Mouse (Mus musculus) adrenal gland, adult 18-20 months (tissue): ENCODE measurements around the gene Olfr575. TPM values are rescaled to one million over a fixed set of nuclear protein-coding genes. Genes with fewer than 3 reads are reported as not detected.

Source experiments
- DNase-seq, 2 experiments: peaks; one replicate each; pipeline ENCODE4 v3.0.0; 2021 to 2022; ENCODE audit warnings: low spot score in 2 of 2
- long read RNA-seq, 2 experiments: library from polyadenylated mRNA; stranded (forward); transcript quantifications; one replicate each; pipeline ENCODE4 v2.0.0; 2021
- total RNA-seq, 2 experiments: library from RNA; stranded (reverse); gene quantifications; 1 replicate in 1 of 2; 2 replicates in 1 of 2; pipeline ENCODE4 v1.2.3; 2021

Olfr575 gene
- total RNA-seq, result not detected
- long read RNA-seq, experiment 1, result 0 reads
- long read RNA-seq, experiment 2, result 0 reads

- DNase-seq, result no peak
These were observed at the start of gene Olfr575 for GRCm38 (mm10) chr7:102958593-102958992. TSS of gene Olfr575 (minus strand) at chr7:102958775.

- DNase-seq, result no peak
These were observed 30.6 kb upstream of the Olfr575 start, which contains the start of gene Olfr578 for GRCm38 (mm10) chr7:102989224-102989623. TSS of gene Olfr578 (minus strand) at chr7:102989324.

DNA sequence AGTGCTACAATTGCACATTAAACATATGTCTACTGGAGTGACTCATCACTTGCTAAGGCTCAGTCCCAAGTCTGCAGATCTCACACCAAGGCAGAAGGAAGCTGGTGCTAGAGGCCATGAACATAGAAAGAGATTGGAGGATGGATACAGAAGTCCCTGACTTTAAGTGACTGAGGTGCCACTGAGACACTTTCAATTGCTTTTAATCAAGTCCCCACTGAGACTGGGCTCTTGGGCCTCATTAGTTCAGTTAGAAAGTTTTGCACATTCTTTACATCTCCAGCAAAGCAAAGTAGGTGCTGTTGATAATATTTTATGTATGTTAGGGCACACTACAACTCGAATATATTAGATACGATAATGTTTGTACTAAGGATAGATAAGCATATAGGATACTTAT, 17.3 kb upstream of the Olfr575 start, which contains the start of gene Olfr577:
Gene Olfr577, minus strand, starts transcription at position 101 of the 400 bp plus-strand sequence.
- DNase-seq, result no peak

GRCm38 (mm10) chr7:102974399-102974798, 15.8 kb upstream of the Olfr575 start:
- DNase-seq, result no peak

- DNase-seq, result no peak
These were observed 3.8 kb upstream of the Olfr575 start, which contains the start of gene Olfr576 for GRCm38 (mm10) chr7:102962360-102962759. TSS of gene Olfr576 (plus strand) at chr7:102962660.

DNA sequence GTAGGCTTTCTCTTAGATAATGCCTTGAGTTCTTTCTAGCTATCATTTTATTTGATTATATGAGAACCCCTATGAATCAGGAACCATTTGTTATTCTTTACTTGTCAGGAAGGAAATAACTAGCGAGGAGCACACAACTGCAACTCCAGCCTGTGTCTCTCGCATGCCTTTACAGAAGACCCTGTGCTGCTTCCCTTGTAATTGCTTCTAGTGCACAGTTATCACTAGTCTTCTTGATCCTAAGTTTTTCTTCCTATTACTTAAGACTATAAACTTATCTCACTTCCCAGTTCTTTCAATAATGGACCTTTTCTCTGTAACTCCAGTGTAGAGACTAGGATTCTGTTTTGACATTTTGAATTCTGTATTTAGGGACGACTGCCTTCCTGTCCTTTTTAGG, 438 bp downstream of the Olfr575 start:
- DNase-seq, result no peak

- no peak for DNase-seq
These were observed 7.8 kb downstream of the Olfr575 start for GRCm38 (mm10) chr7:102950732-102951131.

DNA sequence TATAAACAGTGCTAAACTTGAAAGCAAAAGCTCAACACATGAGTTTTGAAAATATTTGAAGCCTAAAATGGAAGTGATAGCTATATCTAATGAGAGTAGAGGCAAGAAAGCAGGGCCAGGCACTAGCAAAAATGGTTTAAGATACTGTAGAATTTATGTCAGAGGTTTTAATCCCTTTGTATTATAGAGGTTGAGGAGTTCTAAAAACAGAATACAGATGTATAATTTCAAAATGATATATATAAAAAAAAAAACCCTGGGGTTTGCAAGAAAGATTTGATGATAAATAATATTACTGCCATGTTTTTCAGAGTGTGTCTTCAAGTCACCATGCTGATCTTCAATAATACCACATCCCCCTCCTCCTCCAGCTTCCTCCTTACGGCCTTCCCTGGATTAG, 10.4 kb downstream of the Olfr575 start, which contains the start of gene Olfr574:
Gene Olfr574, plus strand, starts transcription at position 301 of the 400 bp plus-strand sequence.
- DNase-seq, result no peak

- no peak for DNase-seq
These were observed 15.2 kb downstream of the Olfr575 start for GRCm38 (mm10) chr7:102943417-102943816.

- DNase-seq, result no peak
These were observed 16.1 kb downstream of the Olfr575 start, which contains the start of gene Olfr573-ps1 for GRCm38 (mm10) chr7:102942475-102942874. TSS of gene Olfr573-ps1 (minus strand) at chr7:102942575.

GRCm38 (mm10) chr7:102927105-102927504, 31.5 kb downstream of the Olfr575 start:
- DNase-seq, result no peak

GRCm38 (mm10) chr7:102924109-102924508, 34.5 kb downstream of the Olfr575 start, which contains the start of gene Olfr572:
TSS of gene Olfr572 (plus strand) at chr7:102924409.
- no peak for DNase-seq

DNA sequence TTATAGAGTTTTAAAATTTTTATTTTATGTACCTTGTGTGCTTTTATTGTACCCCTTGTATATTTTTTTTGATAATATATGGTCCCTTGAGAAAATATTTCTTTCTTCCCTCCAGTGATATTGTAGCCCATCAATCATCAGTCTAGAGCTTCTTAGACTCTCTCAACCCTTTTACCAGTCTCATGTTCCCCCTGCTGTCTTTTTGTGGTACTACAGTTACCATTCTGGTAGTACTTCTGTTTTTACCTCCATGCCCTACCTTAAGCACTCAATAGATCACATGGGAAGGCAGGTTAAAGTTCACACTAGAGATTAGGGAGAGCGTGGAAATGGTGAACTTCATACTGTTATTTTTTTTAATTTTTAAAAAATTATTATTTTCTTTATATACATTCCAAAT, 38.9 kb downstream of the Olfr575 start:
- DNase-seq, result no peak

- no peak for DNase-seq
These were observed 41.3 kb downstream of the Olfr575 start, which contains the start of gene Olfr571 for GRCm38 (mm10) chr7:102917032-102917875. TSS of gene Olfr571 (minus strand) at chr7:102917536.

- no peak for DNase-seq
These were observed 42.2 kb downstream of the Olfr575 start for GRCm38 (mm10) chr7:102916405-102916804.

DNA sequence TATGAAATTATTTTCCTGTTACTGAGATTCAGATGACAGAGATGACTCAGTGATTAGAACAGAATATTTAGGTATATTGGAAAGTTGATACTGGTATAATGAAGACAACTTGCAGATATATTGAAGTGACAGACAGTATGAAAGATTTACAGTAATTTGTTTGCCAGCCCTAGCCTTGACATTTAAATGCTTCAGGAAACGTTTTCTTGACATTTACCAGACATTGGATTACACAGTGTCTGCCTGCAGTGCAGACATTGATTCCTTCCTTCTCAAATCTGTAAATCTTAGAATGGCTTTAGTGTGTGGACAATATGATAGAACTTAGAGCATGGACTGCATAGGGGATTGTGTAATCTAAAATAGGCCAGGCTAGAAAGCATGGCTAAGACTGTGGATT, 43.3 kb downstream of the Olfr575 start:
- DNase-seq, result no peak

Other genes starting within 250 kb of the Olfr575 start
- not detected for gene Olfr33, start 239.7 kb downstream of the Olfr575 start, total RNA-seq
- not detected for gene Olfr559, start 231.3 kb downstream of the Olfr575 start, total RNA-seq
- not detected for gene Olfr560, start 199.4 kb downstream of the Olfr575 start, total RNA-seq
- under 1 TPM in 1 of 2 experiments, not detected in 1; 0.22 TPM for gene Olfr78, start 199.3 kb downstream of the Olfr575 start, total RNA-seq
- not detected for gene Olfr561, start 187.6 kb downstream of the Olfr575 start, total RNA-seq
- gene Olfr564, start 155.3 kb downstream of the Olfr575 start, total RNA-seq, result not detected
- gene Olfr566, start 100.0 kb downstream of the Olfr575 start, total RNA-seq, result not detected
- not detected for gene Olfr568, start 81.7 kb downstream of the Olfr575 start, total RNA-seq
- gene Olfr569, start 67.9 kb downstream of the Olfr575 start, total RNA-seq, result not detected
- not detected for gene Olfr570, start 64.2 kb downstream of the Olfr575 start, total RNA-seq
- gene Olfr571, start 41.2 kb downstream of the Olfr575 start, total RNA-seq, result not detected
- not detected for gene Olfr572, start 34.4 kb downstream of the Olfr575 start, total RNA-seq
- not detected for gene Olfr573-ps1, start 16.2 kb downstream of the Olfr575 start, total RNA-seq
- under 1 TPM in 1 of 2 experiments, not detected in 1; 0.38 TPM for gene Olfr574, start 10.3 kb downstream of the Olfr575 start, total RNA-seq
- gene Olfr576, start 3.9 kb upstream of the Olfr575 start, total RNA-seq, result not detected
- not detected for gene Olfr577, start 17.2 kb upstream of the Olfr575 start, total RNA-seq
- gene Olfr578, start 30.5 kb upstream of the Olfr575 start, total RNA-seq, result not detected
- not detected for gene Olfr582, start 79.2 kb upstream of the Olfr575 start, total RNA-seq
- not detected for gene Olfr583, start 92.5 kb upstream of the Olfr575 start, total RNA-seq
- not detected for gene Olfr584, start 123.1 kb upstream of the Olfr575 start, total RNA-seq
- gene Olfr585, start 138.9 kb upstream of the Olfr575 start, total RNA-seq, result not detected
- not detected for gene Olfr586, start 166.9 kb upstream of the Olfr575 start, total RNA-seq
- not detected for gene Olfr588-ps1, start 182.1 kb upstream of the Olfr575 start, total RNA-seq
- not detected for gene Olfr589, start 197.6 kb upstream of the Olfr575 start, total RNA-seq
- not detected for gene Olfr591, start 219.6 kb upstream of the Olfr575 start, total RNA-seq
- gene Olfr592, start 226.0 kb upstream of the Olfr575 start, total RNA-seq, result not detected